Mouse (Mus musculus): Measurements from ENCODE around the gene Evc. TPM values are rescaled to one million over a fixed set of nuclear protein-coding genes. Genes with fewer than 3 reads are reported as not detected.

The Evc gene
- polyA plus RNA-seq, 1 experiment = 22.2 TPM

DNA sequence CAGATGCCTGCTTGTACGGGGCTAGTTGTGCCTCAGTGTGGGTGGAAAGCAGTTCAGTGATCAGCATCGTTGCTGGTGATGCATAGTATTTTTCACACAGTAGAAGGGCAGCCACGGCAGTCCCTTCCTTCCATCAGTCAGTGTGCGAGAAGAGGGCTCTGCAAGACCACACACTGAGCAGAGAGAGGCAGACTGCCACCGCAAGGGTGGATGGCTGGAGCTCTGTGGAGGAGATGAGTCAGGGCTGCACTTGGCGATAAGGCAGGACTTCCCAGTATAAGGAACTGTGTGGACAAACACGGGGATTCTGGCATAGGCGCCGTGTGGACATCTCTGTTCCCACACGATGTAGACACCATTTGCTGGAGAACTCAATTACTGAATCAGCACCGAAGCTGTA, 55.7 kb downstream of the Evc start:
- peaks cover 19% of the 10 kb centered on the region for H3K27me3 ChIP-seq (ENCODE audit: control insufficient read depth, insufficient read depth, insufficient read length)
- no peaks in the 10 kb centered on the region for H3K79me2 ChIP-seq (ENCODE audit: control insufficient read depth, insufficient read depth)
- TF ChIP-seq MYOD1 (IDR thresholded peaks at IDR 0.05; ENCODE audit: control insufficient read depth, insufficient read length, low read depth) = no peak
- TF ChIP-seq MYOG (IDR thresholded peaks at IDR 0.05; ENCODE audit: control insufficient read depth, extremely low read depth, insufficient read length) = no peak
- TF ChIP-seq MAX (IDR thresholded peaks at IDR 0.05) = no peak
- no peak for TF ChIP-seq CTCF (IDR thresholded peaks at IDR 0.05; ENCODE audit: control insufficient read depth, insufficient read depth, insufficient read length)
- no peak for TF ChIP-seq CEBPB (IDR thresholded peaks at IDR 0.05; ENCODE audit: low read depth)
- TF ChIP-seq USF1 (IDR thresholded peaks at IDR 0.05; ENCODE audit: low read depth) = no peak
- TF ChIP-seq FOSL1 (IDR thresholded peaks at IDR 0.05; ENCODE audit: insufficient read depth, low read length, poor library complexity, severe bottlenecking) = no peak
- no peak overlapping the region for H3K4me3 ChIP-seq (ENCODE audit: insufficient read depth, poor library complexity, severe bottlenecking)
- no peak overlapping the region for H3ac ChIP-seq (ENCODE audit: control insufficient read depth, insufficient read length, low read depth)
- no peaks in the 10 kb centered on the region for H3K36me3 ChIP-seq (ENCODE audit: control insufficient read depth, insufficient read depth)
- H3K79me3 ChIP-seq (ENCODE audit: low read depth) = no peaks in the 10 kb centered on the region

DNA sequence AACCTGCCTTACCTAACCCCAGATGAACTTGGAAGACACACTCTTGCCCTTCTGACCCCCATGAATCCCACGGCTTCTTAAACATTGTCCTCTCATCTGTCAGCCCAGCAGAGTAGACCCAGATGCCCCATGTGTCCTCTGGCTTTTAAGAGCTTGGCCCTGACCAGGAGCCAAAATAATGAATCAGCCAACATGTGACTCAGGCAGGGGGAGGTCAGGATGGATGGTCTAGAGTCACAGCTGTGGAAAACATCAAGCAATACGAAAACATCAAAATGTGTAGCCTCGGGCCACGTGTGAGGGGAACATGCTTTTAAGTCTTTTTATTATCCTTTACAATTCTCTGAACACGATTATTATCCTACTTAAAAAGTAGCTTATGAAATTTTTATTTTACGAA, 72.9 kb downstream of the Evc start:
- no peak overlapping the region for H3K4me3 ChIP-seq (ENCODE audit: insufficient read depth, poor library complexity, severe bottlenecking)
- no peaks in the 10 kb centered on the region for H3K79me2 ChIP-seq (ENCODE audit: control insufficient read depth, insufficient read depth)
- H3ac ChIP-seq (ENCODE audit: control insufficient read depth, insufficient read length, low read depth) = no peak overlapping the region
- H3K79me3 ChIP-seq (ENCODE audit: low read depth) = no peaks in the 10 kb centered on the region
- no peaks in the 10 kb centered on the region for H3K36me3 ChIP-seq (ENCODE audit: control insufficient read depth, insufficient read depth)
- peaks cover 7% of the 10 kb centered on the region for H3K27me3 ChIP-seq (ENCODE audit: control insufficient read depth, insufficient read depth, insufficient read length)
- peak; percentile 68 for TF ChIP-seq USF1 (IDR thresholded peaks at IDR 0.05; ENCODE audit: low read depth)
- TF ChIP-seq CEBPB (IDR thresholded peaks at IDR 0.05; ENCODE audit: low read depth) = no peak

DNA sequence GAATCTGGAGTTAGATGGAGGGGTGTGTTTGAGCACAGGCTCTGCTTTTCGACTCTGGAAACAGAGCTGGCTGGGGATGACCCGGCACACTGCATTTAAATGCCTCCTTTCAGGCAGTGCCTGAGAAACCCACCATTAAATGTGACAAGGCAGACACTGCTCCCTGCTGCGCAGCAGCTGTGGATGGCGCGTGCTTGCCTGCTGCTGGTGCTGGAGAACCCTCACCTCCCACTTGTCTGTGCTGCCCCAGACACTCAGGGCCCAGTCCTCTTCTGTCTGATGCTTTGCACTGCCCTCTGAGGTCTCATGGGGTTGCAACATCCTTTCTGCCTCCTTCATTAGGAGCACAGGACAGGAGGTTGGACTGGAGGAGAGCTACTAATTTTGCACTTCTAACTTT, 75.0 kb downstream of the Evc start:
- H3K79me2 ChIP-seq (ENCODE audit: control insufficient read depth, insufficient read depth) = no peaks in the 10 kb centered on the region
- H3K4me3 ChIP-seq (ENCODE audit: insufficient read depth, poor library complexity, severe bottlenecking) = no peak overlapping the region
- H3K79me3 ChIP-seq (ENCODE audit: low read depth) = no peaks in the 10 kb centered on the region
- no peaks in the 10 kb centered on the region for H3K36me3 ChIP-seq (ENCODE audit: control insufficient read depth, insufficient read depth)
- no peak overlapping the region for H3ac ChIP-seq (ENCODE audit: control insufficient read depth, insufficient read length, low read depth)
- TF ChIP-seq CEBPB (IDR thresholded peaks at IDR 0.05; ENCODE audit: low read depth) = no peak
- no peak for TF ChIP-seq MYOG (IDR thresholded peaks at IDR 0.05; ENCODE audit: control insufficient read depth, extremely low read depth, insufficient read length)
- no peak for TF ChIP-seq FOSL1 (IDR thresholded peaks at IDR 0.05; ENCODE audit: insufficient read depth, low read length, poor library complexity, severe bottlenecking)
- TF ChIP-seq MYOD1 (IDR thresholded peaks at IDR 0.05; ENCODE audit: control insufficient read depth, insufficient read length, low read depth) = no peak
- no peak for TF ChIP-seq USF1 (IDR thresholded peaks at IDR 0.05; ENCODE audit: low read depth)
- TF ChIP-seq MAX (IDR thresholded peaks at IDR 0.05) = no peak
- no peak for TF ChIP-seq CTCF (IDR thresholded peaks at IDR 0.05; ENCODE audit: control insufficient read depth, insufficient read depth, insufficient read length)
- H3K27me3 ChIP-seq (ENCODE audit: control insufficient read depth, insufficient read depth, insufficient read length) = peaks cover 3% of the 10 kb centered on the region

DNA sequence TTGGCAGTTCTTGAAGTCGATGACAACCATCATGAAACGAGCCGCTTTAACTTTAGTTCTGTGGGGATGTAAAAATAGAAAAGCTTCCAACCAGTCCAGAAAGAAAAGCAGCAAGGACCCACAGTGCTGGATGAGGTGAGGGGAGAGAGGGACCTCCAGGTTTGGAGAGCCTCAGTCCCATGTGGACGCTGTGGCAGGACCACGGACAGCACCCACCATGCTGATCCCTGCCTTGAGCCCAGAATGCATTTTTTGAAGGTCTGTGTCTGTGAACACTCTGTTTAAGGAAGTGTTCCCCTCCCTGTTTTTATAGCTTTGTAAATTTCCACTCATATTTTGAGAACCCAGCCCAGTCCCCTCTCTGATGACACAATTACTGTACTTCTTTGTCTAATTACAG, 79.5 kb downstream of the Evc start:
- no peaks in the 10 kb centered on the region for H3K36me3 ChIP-seq (ENCODE audit: control insufficient read depth, insufficient read depth)
- no peaks in the 10 kb centered on the region for H3K79me3 ChIP-seq (ENCODE audit: low read depth)
- peaks cover 3% of the 10 kb centered on the region for H3K27me3 ChIP-seq (ENCODE audit: control insufficient read depth, insufficient read depth, insufficient read length)
- no peak overlapping the region for H3K4me3 ChIP-seq (ENCODE audit: insufficient read depth, poor library complexity, severe bottlenecking)
- TF ChIP-seq USF1 (IDR thresholded peaks at IDR 0.05; ENCODE audit: low read depth) (no peak), FOSL1 (IDR thresholded peaks at IDR 0.05; ENCODE audit: insufficient read depth, low read length, poor library complexity, severe bottlenecking) (no peak), MYOD1 (IDR thresholded peaks at IDR 0.05; ENCODE audit: control insufficient read depth, insufficient read length, low read depth) (no peak), CTCF (IDR thresholded peaks at IDR 0.05; ENCODE audit: control insufficient read depth, insufficient read depth, insufficient read length) (no peak), CEBPB (IDR thresholded peaks at IDR 0.05; ENCODE audit: low read depth) (no peak), MYOG (IDR thresholded peaks at IDR 0.05; ENCODE audit: control insufficient read depth, extremely low read depth, insufficient read length) (no peak), MAX (IDR thresholded peaks at IDR 0.05) (no peak)
- H3ac ChIP-seq (ENCODE audit: control insufficient read depth, insufficient read length, low read depth) = no peak overlapping the region
- H3K79me2 ChIP-seq (ENCODE audit: control insufficient read depth, insufficient read depth) = no peaks in the 10 kb centered on the region

DNA sequence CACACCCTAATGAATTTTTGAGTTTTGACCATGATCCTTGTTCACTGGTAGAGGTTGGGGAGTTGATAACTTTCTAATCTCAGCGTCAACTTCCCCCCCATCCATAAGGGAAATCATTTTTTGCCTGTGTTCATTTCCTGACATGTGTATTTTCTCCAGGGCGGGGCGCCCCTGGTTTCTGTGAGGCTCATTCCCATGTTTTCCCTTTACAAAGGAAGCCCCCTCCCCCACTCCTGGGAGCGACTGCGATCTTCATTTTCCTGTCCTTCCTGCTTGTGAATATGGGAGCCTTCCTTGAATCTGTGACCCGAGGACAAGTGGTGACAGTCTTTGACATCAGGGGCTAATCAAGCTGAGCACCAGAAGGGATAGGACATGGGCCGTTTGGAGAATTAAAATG, 79.9 kb downstream of the Evc start:
- Histone ChIP-seq H3ac (ENCODE audit: control insufficient read depth, insufficient read length, low read depth) (no peak overlapping the region), H3K4me3 (ENCODE audit: insufficient read depth, poor library complexity, severe bottlenecking) (no peak overlapping the region), H3K79me3 (ENCODE audit: low read depth) (no peaks in the 10 kb centered on the region), H3K36me3 (ENCODE audit: control insufficient read depth, insufficient read depth) (no peaks in the 10 kb centered on the region), H3K79me2 (ENCODE audit: control insufficient read depth, insufficient read depth) (no peaks in the 10 kb centered on the region), H3K27me3 (ENCODE audit: control insufficient read depth, insufficient read depth, insufficient read length) (peaks cover 3% of the 10 kb centered on the region)
- no peak for TF ChIP-seq MAX (IDR thresholded peaks at IDR 0.05)
- no peak for TF ChIP-seq CEBPB (IDR thresholded peaks at IDR 0.05; ENCODE audit: low read depth)
- TF ChIP-seq USF1 (IDR thresholded peaks at IDR 0.05; ENCODE audit: low read depth) = no peak
- TF ChIP-seq MYOD1 (IDR thresholded peaks at IDR 0.05; ENCODE audit: control insufficient read depth, insufficient read length, low read depth) = no peak
- TF ChIP-seq CTCF (IDR thresholded peaks at IDR 0.05; ENCODE audit: control insufficient read depth, insufficient read depth, insufficient read length) = no peak
- no peak for TF ChIP-seq FOSL1 (IDR thresholded peaks at IDR 0.05; ENCODE audit: insufficient read depth, low read length, poor library complexity, severe bottlenecking)
- no peak for TF ChIP-seq MYOG (IDR thresholded peaks at IDR 0.05; ENCODE audit: control insufficient read depth, extremely low read depth, insufficient read length)

DNA sequence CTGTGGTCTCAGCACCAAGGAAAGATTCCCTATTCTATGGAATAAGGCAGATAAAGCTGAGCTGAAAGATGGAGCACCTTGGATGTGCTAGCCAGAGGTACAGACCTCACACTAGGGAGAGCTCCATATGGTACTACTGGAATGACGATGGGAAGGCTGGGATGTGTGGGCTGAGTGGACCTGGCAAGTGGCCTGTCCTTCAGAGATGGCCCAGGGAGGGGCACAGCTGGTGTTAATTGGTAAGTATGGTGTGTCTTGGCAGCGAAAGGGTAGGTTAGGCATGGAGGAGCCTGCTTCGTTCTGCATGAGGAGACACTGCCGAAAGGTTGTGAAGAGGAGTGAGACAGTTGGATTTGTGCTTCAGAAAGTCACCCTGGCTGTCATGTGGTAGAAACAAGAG, 82.2 kb downstream of the Evc start:
- no peak for TF ChIP-seq MAX (IDR thresholded peaks at IDR 0.05)
- TF ChIP-seq MYOD1 (IDR thresholded peaks at IDR 0.05; ENCODE audit: control insufficient read depth, insufficient read length, low read depth) = no peak
- TF ChIP-seq MYOG (IDR thresholded peaks at IDR 0.05; ENCODE audit: control insufficient read depth, extremely low read depth, insufficient read length) = no peak
- TF ChIP-seq CEBPB (IDR thresholded peaks at IDR 0.05; ENCODE audit: low read depth) = no peak
- no peak for TF ChIP-seq USF1 (IDR thresholded peaks at IDR 0.05; ENCODE audit: low read depth)
- no peak for TF ChIP-seq FOSL1 (IDR thresholded peaks at IDR 0.05; ENCODE audit: insufficient read depth, low read length, poor library complexity, severe bottlenecking)
- TF ChIP-seq CTCF (IDR thresholded peaks at IDR 0.05; ENCODE audit: control insufficient read depth, insufficient read depth, insufficient read length) = no peak
- no peaks in the 10 kb centered on the region for H3K36me3 ChIP-seq (ENCODE audit: control insufficient read depth, insufficient read depth)
- H3K79me2 ChIP-seq (ENCODE audit: control insufficient read depth, insufficient read depth) = no peaks in the 10 kb centered on the region
- H3K79me3 ChIP-seq (ENCODE audit: low read depth) = no peaks in the 10 kb centered on the region
- H3K4me3 ChIP-seq (ENCODE audit: insufficient read depth, poor library complexity, severe bottlenecking) = no peak overlapping the region
- H3K27me3 ChIP-seq (ENCODE audit: control insufficient read depth, insufficient read depth, insufficient read length) = no peaks in the 10 kb centered on the region
- no peak overlapping the region for H3ac ChIP-seq (ENCODE audit: control insufficient read depth, insufficient read length, low read depth)
